Mouse (Mus musculus) heart, adult 9 months (tissue): ENCODE results near the gene Aldh3a2.
"Not testable (repeated sequence)": the region's sequence is repeated elsewhere in the genome, so short reads cannot be mapped to it uniquely, and the experiment has no call there.

Experiments used
- DNase-seq, 2 experiments: peaks; one replicate each; pipeline ENCODE4 v3.0.0; 2022; ENCODE audit warnings: low spot score in 2 of 2

The Aldh3a2 gene

DNA sequence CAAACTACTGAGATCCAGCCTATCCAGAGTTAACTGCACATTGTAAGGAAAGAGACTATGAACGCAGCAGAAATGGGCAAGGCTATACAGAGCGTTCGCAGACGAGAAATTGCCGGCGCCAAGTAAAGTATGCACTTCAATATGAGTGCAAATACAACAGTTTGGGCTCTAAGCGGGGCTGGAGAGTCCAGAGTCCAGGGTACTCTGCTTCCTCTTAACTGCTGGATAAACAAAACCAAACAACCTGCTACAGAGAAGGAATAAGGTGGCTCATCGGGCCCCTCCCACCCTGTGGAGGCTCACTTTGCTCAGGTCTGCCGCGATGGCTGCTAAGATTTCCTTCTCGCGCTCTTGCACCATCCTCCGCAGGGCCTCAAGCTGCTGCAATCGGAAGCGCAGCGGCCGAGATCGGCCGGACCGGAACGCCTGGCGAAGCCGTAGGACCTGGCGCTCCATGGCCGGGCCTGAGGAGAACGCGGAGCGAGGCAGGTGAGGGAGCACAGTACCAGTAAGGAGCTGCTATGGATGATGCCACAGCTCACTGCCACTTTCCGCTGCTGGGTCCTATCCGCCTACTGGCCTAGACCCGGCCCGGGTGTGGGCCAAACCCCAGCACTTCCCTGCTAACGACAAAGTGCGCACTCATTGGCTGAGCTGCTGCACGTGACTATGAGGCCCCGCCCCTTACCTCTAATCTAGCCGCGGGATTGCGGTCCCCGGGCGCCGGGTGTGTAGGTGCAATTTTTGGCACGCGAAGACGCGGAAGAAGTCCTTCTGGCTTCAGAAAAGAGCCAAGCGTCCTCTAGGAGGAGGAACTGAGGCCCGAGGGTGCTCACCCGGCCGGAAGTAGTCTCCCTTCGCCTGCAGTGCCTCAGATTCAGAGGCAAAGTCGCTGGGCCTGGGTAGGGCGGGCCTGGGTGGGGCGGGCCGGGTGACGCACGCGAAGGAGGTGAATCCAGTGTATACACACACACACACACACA lies at the start of gene Aldh3a2:
Gene Aldh3a2 (minus strand): TSS at position 914 of the 983 bp plus-strand sequence.
- peak; percentile 96 for DNase-seq

- no peak for DNase-seq
Measured at GRCm38 (mm10) chr11:61316864-61317263, 49.6 kb upstream of the Aldh3a2 start.

- DNase-seq = no peak
Measured at GRCm38 (mm10) chr11:61310321-61310720, 43.1 kb upstream of the Aldh3a2 start.

DNA sequence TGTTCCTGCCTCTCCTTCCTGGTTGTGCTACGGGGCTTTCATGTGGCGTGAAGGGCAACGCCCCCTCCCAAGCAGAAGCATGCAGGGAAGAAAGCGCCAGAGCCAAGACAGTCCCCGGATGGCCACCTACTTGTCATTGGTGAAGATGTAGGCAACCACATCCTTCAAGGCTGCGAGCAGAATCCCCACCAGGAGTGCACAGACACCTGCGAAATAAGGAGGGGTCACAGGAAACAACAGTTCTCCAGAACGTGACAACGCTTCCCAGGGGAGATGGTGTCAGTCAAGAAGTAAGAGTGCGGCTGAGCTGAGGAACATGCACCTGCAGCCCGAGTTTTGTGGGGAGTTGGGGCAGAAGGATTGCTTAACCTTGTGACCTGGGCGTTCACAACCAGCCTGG lies 42.6 kb upstream of the Aldh3a2 start:
- no peak for DNase-seq

DNA sequence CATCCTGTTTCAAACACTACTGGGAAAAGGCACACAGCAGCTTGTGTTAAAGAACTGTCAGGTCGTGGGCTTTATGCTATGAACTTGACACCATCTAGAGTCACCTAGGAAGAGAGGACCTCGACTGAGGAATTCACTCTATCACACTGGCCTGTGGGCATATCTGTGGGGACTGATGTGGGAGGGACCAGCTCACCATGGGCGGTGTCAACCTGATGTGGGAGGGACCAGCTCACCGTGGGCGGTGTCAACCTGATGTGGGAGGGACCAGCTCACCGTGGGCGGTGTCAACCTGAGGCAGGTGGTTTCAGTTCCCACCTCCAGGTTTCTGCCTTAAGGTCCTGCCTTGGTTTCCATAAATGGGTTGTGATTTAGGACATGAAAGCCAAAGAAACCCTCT lies 40.5 kb upstream of the Aldh3a2 start:
- DNase-seq = no peak

DNA sequence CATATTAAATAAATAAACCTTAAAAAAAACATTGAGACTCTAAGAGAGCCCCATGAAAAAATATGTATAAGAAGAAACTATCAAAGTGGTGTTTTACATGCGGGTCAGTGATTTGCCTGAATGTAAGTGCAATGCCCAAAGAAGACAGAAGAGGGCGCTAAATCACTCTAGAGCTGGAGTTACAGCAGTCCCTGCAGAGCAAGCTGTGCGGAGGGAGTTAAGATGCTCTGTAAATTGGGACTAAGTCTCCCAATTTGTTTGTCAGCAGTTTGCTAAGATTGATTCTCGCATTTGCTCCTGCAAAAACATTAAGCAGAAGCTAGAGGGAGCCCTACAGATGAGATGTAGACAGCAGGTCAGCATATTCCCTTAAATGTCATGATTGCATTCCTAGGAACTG lies 38.1 kb upstream of the Aldh3a2 start:
- DNase-seq = peak in 1 of 2 experiments; percentile 21

GRCm38 (mm10) chr11:61304535-61304934 lies 37.3 kb upstream of the Aldh3a2 start:
- not testable (repeated sequence) for DNase-seq

DNA sequence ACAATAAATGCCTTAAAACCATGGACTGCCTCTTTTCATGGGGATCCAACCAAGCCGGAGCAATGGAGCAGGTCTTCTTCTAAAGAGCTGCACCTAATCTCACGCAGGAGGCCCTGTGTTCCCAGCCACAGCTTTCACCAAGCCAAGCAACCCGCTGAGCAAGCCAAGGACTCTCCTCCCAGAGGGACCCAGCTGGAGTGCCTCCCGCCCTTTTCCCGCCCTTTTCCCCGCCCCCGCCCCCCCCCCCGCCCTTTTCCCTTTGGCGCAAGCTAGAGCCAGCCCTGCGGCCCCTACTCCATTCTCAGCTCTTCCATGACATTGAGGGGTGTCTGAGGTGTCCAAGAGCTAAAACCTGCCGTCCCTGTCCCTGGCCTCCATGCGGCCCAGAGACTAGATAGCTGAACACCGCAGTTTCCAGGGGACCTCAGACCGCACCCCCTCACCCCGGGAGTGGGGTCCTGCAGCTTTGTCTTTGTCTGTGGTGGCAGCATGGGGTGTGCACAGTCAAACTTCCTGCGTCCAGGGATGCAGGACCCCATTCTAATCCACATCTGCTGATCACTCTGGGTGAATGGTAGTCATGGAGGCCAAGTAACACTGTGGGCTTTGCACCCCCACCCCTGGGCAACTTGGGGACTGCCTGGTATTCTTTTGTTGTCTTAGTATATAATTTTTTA lies 33.6 kb upstream of the Aldh3a2 start:
- DNase-seq = peak; percentile 30 to 31

DNA sequence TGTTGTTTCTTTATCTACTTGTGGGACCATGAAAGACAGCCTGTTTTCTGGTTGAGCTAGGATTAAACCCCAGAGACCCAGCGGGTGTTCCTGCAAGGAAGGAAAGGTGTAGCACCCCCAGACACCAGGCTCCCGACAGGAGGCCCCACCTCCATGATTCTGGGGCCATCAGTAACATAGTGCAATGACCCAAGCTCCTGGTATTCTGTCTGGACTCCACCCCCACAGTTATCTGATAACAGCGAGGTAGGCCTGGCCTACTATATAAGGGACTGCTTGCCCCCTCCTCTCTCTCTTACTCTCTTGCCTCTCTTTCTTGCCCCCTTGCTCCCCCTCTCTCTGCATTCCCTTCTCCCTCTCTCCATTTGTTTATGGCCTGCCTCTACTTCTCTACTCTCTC lies 32.9 kb upstream of the Aldh3a2 start:
- DNase-seq = no peak

DNA sequence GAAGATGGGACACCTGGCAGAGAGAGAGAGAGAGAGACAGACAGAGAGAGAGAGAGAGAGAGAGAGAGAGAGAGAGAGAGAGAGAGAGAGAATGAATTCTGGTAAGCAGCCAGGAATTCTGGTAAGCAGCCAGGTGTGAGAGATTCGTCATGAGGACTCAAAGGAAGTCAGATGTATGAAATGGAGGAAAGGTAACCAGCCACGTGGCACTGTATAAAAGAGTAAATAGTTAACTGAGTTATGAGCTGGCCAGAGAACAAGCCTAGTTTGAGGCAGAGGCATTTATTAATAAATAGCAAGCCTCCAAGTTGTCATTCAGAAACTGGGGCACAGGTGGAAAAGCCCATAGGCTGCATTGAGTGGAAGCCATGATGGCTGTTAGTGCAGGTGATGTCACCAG lies 30.6 kb upstream of the Aldh3a2 start:
- DNase-seq = no peak

GRCm38 (mm10) chr11:61297326-61297725 lies 30.1 kb upstream of the Aldh3a2 start:
- DNase-seq = no peak

GRCm38 (mm10) chr11:61296556-61296955 lies 29.3 kb upstream of the Aldh3a2 start:
- no peak for DNase-seq

GRCm38 (mm10) chr11:61295556-61295955 lies 28.3 kb upstream of the Aldh3a2 start:
- DNase-seq = no peak

GRCm38 (mm10) chr11:61294431-61294830 lies 27.2 kb upstream of the Aldh3a2 start:
- no peak for DNase-seq

- DNase-seq = no peak
Measured at GRCm38 (mm10) chr11:61293251-61293650, 26.0 kb upstream of the Aldh3a2 start.

DNA sequence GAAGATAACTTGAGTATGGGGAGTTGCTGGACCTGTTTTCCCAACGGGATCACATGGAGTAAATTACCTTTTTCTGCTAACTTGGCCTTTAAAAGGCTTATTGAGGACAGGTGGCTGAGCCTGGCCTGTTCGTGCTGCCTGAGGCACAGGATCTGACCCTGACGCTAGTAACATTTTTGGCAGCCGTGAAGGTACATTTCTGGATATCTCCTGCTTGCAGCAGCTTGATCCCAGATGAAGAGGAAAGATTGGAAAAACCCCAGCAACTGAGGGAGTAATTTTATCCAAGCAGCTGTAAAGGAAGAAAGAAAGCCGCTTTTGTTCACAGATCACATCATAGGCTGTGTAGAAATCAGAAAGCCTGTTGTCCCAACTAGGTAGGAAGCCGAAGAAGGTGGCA lies 17.1 kb upstream of the Aldh3a2 start:
- DNase-seq = peak in 1 of 2 experiments; percentile 33

GRCm38 (mm10) chr11:61283414-61284049 lies 16.3 kb upstream of the Aldh3a2 start:
- no peak for DNase-seq

GRCm38 (mm10) chr11:61278445-61279077 lies 11.3 kb upstream of the Aldh3a2 start:
- no peak for DNase-seq

DNA sequence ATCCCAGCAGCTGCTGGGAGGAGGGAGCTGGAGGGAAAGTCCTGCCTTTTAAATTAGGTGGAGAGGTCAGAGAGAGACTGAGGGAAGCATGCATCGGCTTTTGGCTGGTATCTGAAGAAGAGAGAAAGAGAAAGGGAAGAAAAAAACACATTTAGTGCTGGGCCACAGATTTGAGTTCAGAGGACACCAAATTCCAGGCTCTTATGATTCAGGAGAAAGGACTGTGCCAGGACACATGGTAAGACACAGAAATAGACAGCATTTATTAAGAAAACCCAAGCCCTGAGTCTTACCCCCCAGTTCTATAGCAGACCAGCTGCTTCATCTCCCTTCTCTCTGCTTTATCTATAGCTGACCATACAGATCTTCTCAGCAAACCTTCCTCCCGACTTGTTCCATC lies 10.7 kb upstream of the Aldh3a2 start:
- DNase-seq = no peak

DNA sequence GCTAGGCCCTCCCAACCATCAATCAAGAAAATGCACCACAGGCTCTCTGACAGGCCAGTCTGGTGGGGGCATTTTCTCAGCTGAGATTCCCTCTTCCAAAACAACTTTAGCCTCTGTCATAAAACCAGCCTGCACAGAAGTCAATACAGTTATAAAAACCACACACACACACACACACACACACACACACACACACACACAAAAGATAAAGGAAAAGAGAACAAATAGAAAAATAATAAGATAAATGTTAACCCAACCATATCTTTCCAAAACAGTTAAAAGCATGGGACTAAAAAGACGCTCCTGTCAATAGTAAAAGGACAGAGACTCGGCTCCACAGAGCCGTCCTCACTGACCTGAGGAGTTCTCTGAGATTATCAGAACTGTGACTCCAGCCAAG lies 9.2 kb upstream of the Aldh3a2 start:
- DNase-seq = no peak

- DNase-seq = no peak
Measured at GRCm38 (mm10) chr11:61275106-61275505, 7.8 kb upstream of the Aldh3a2 start.

DNA sequence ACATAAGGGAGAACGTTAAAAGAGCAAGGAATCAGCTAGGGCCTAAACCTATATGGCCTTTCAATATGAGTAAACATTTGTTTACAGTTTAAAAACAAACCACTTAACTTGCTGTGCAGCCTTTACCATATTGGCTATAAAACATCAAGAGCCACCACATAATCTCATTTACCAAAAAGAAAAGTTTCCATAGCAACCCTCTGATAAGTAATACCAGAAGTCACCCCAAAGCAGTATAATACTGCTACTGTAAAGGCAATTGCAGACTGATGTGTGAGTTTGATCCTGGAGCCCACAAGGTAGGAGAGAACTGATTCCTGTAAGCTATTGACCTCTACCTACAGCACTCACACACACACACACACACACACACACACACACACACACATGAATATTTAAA lies 7.2 kb upstream of the Aldh3a2 start:
- DNase-seq = no peak
